Mouse (Mus musculus) right cerebral cortex, postnatal 10 days (tissue): ENCODE results near the gene Hspb11.

Experiments used
- DNase-seq, 2 experiments: peaks; one replicate each; pipeline ENCODE4 v3.0.0; 2021; ENCODE audit warnings: low spot score in 2 of 2

Gene Hspb11

GRCm38 (mm10) chr4:107250494-107250893 lies 2.9 kb upstream of the Hspb11 start:
- peak; percentile 46 for DNase-seq

- peak in 1 of 2 experiments; percentile 27 for DNase-seq
Measured at GRCm38 (mm10) chr4:107252522-107252921, 871 bp upstream of the Hspb11 start.

GRCm38 (mm10) chr4:107254414-107254813 lies 1.0 kb downstream of the Hspb11 start:
- DNase-seq: no peak

- no peak for DNase-seq
Measured at GRCm38 (mm10) chr4:107260001-107260400, 6.6 kb downstream of the Hspb11 start.

GRCm38 (mm10) chr4:107273683-107274082 lies 20.3 kb downstream of the Hspb11 start:
- DNase-seq: no peak

GRCm38 (mm10) chr4:107274511-107274910 lies 21.1 kb downstream of the Hspb11 start:
- DNase-seq: no peak

GRCm38 (mm10) chr4:107278188-107278707 lies 24.9 kb downstream of the Hspb11 start:
- no peak for DNase-seq

- no peak for DNase-seq
Measured at GRCm38 (mm10) chr4:107280843-107281475, 27.6 kb downstream of the Hspb11 start.

- no peak for DNase-seq
Measured at GRCm38 (mm10) chr4:107285446-107286200, 32.2 kb downstream of the Hspb11 start.

GRCm38 (mm10) chr4:107286386-107286785 lies 33.0 kb downstream of the Hspb11 start:
- DNase-seq: no peak

- no peak for DNase-seq
Measured at GRCm38 (mm10) chr4:107287517-107287916, 34.1 kb downstream of the Hspb11 start.

GRCm38 (mm10) chr4:107291611-107292272 lies 38.3 kb downstream of the Hspb11 start:
- DNase-seq: no peak

- DNase-seq: no peak
Measured at GRCm38 (mm10) chr4:107292273-107292662, 38.9 kb downstream of the Hspb11 start.

GRCm38 (mm10) chr4:107298071-107298606 lies 44.7 kb downstream of the Hspb11 start:
- no peak for DNase-seq

GRCm38 (mm10) chr4:107299779-107300340 lies 46.5 kb downstream of the Hspb11 start:
- no peak for DNase-seq

GRCm38 (mm10) chr4:107300371-107300770 lies 47.0 kb downstream of the Hspb11 start:
- DNase-seq: no peak

- no peak for DNase-seq
Measured at GRCm38 (mm10) chr4:107300902-107301555, 47.6 kb downstream of the Hspb11 start.

GRCm38 (mm10) chr4:107302221-107302620 lies 48.8 kb downstream of the Hspb11 start:
- no peak for DNase-seq

- DNase-seq: no peak
Measured at GRCm38 (mm10) chr4:107302832-107303231, 49.4 kb downstream of the Hspb11 start.

- no peak for DNase-seq
Measured at GRCm38 (mm10) chr4:107303531-107303930, 50.1 kb downstream of the Hspb11 start.

GRCm38 (mm10) chr4:107306966-107307365 lies 53.6 kb downstream of the Hspb11 start, which contains the start of gene Dio1:
Gene Dio1 (minus strand): TSS chr4:107307169.
- DNase-seq: no peak
